Mouse (Mus musculus) megakaryocyte, embryonic 14.5 days (primary cell): Measurements from ENCODE around the gene Gm525. TPM values are rescaled to one million over a fixed set of nuclear protein-coding genes. Genes with fewer than 3 reads are reported as not detected.

Source experiments
- H3K27me3 ChIP-seq: replicated peaks from 2 replicates; pipeline ENCODE3; 2012; ENCODE audit warnings: inconsistent platforms
- H3K36me3 ChIP-seq: replicated peaks from 2 replicates; pipeline ENCODE3; 2012; ENCODE audit warnings: low read length, inconsistent platforms, mixed read lengths
- H3K4me1 ChIP-seq: 2 replicates; pipeline ENCODE4 v1.6.1; 2012; ENCODE audit warnings: inconsistent platforms
- H3K4me3 ChIP-seq: replicated peaks from 2 replicates; pipeline ENCODE3; 2012; ENCODE audit warnings: moderate library complexity, mild to moderate bottlenecking, inconsistent platforms
- H3K9me3 ChIP-seq: 2 replicates; pipeline ENCODE4 v1.6.1; 2012; ENCODE audit warnings: inconsistent platforms
- FLI1 ChIP-seq: IDR thresholded peaks from 2 replicates; pipeline ENCODE4 v1.6.1; 2012; ENCODE audit warnings: low read length, inconsistent platforms, mixed read lengths
- GATA1 ChIP-seq: IDR thresholded peaks from 3 replicates; pipeline ENCODE4 v1.6.1; 2012; ENCODE audit warnings: mixed read lengths, low read length, inconsistent platforms, borderline replicate concordance
- polyA plus RNA-seq: library from polyadenylated mRNA; stranded (reverse); fragments of >175 nt; gene quantifications from 2 replicates; pipeline ENCODE4 v1.2.3, GENCODE M21; 2012; ENCODE audit warnings: low replicate concordance; ENCODE audit not compliant: insufficient read depth

The Gm525 gene
- not detected in 2 replicates for polyA plus RNA-seq

GRCm38 (mm10) chr11:89073541-89073940, at the start of gene Gm525:
Gene Gm525, plus strand, starts transcription at chr11:89073841.
- no peaks in the 10 kb centered on the region for H3K36me3 ChIP-seq
- H3K27me3 ChIP-seq = peaks cover 7% of the 10 kb centered on the region
- no peak within 1 kb of the TSS for H3K4me3 ChIP-seq
- no peaks in the 10 kb centered on the region for H3K9me3 ChIP-seq
- H3K4me1 ChIP-seq = peaks cover 30% of the 10 kb centered on the region
- TF ChIP-seq FLI1 (no peak), GATA1 (no peak)

DNA sequence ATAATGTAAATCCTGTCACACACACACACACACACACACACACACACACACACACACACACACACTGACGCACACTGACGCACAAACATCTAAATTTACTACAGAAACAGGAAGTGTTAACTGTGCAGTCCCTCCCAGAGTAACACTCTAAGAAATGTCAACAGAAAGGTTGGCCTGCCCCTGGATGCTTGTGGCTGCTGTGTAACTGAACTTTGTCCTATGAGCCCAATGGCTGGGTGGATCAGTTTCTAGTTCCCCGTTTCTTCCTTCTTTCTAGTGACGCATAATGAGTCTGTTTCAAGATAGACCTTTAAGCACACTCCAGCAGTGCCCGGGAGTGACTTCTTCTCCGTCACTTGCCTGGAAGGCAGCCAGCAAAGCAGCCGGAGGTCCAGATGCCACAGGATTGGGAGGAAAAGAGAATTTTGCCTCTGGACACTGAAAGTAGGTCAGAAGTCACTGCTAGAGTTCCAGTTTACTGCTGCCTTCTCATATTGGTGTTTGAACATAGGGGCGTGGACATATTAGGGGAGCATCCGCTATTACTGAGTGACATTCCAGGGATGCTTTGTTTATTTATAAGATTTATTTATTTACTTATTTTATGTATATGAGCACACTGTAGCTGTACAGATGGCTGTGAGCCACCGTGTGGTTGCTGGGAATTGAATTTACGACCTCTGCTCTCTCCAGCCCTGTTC, 49.3 kb upstream of the Gm525 start:
- H3K27me3 ChIP-seq = no peaks in the 10 kb centered on the region
- H3K4me1 ChIP-seq = peaks cover 86% of the 10 kb centered on the region
- peaks cover 34% of the 10 kb centered on the region for H3K36me3 ChIP-seq
- no peaks in the 10 kb centered on the region for H3K9me3 ChIP-seq
- H3K4me3 ChIP-seq = peak overlapping the region; percentile 42
- TF ChIP-seq GATA1 = no peak
- no peak for TF ChIP-seq FLI1

GRCm38 (mm10) chr11:89025603-89026002, 48.0 kb upstream of the Gm525 start:
- peaks cover 24% of the 10 kb centered on the region for H3K36me3 ChIP-seq
- H3K27me3 ChIP-seq = no peaks in the 10 kb centered on the region
- H3K4me1 ChIP-seq = peaks cover 84% of the 10 kb centered on the region
- no peak overlapping the region for H3K4me3 ChIP-seq
- TF ChIP-seq GATA1 (no peak), FLI1 (no peak)
- H3K9me3 ChIP-seq = no peaks in the 10 kb centered on the region

DNA sequence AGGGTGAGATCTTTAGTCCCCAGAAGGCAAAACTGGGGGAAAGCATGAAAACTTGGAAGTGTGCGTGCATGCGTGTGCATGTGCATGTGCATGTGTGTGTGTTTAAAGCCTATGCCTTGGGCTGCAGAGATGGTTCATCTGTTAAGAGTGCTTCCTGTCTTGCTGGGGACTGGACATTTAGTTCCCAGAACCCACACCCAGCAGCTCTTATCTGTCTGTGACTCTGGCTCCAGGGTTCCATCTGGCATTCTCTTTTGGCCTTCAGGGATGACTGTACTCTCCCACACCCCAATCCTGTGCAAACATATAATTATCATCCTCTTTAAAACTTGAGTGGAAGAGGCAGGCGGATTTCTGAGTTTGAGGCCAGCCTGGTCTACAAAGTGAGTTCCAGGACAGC, 47.5 kb upstream of the Gm525 start:
- Histone ChIP-seq H3K4me3 (peak overlapping the region; percentile 7), H3K9me3 (no peaks in the 10 kb centered on the region), H3K27me3 (no peaks in the 10 kb centered on the region), H3K4me1 (peaks cover 82% of the 10 kb centered on the region), H3K36me3 (peaks cover 19% of the 10 kb centered on the region)
- TF ChIP-seq FLI1 (no peak), GATA1 (no peak)

DNA sequence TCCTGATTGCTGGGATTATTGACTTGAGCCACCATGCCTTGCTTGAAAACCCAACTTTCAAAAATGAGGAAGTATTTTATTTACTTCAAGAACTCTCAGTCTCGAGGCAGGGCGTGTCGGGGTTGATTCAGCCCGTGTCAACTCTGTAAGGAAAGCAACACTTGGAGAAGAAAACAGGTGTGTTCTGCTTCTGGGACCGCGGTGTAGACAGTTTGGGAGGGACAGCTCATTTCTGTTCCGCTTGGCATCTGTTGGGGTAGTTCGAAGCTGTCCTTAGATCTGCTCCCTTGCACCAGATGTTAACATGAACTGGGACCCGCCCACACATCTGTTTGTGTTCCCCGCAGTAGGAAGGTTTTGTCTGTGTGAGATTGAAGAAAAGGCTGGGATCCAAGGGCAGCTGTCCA, 45.7 kb upstream of the Gm525 start:
- H3K9me3 ChIP-seq = no peaks in the 10 kb centered on the region
- peaks cover 5% of the 10 kb centered on the region for H3K36me3 ChIP-seq
- no peak for TF ChIP-seq GATA1
- no peak for TF ChIP-seq FLI1
- no peaks in the 10 kb centered on the region for H3K27me3 ChIP-seq
- H3K4me3 ChIP-seq = peak overlapping the region; percentile 40
- H3K4me1 ChIP-seq = peaks cover 67% of the 10 kb centered on the region

DNA sequence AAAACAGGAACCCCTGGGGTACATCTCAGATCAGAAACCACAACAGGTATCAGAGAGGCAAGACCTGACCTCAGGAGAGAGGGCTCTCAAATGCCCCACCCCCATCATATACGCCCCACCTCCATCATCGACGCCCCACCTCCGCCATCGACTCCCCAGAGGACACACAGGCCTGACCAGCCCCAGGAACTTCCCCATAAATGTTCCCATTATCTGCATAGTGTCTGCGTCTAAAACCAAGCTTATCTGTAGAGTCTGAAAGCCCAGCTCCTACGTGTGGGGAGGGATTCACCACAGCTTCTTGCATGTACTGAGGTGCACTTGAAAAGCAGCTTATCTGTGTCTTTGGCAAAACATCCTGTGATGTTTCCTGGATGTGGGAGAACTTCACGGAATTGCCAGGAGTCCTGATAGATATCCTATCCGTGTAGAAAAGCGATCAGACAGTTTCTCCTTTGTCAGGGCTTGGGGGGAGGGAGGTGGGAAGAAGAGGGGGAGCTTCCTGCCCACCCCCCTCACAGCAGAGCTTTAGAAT, 44.7 kb upstream of the Gm525 start:
- no peak for TF ChIP-seq FLI1
- no peak overlapping the region for H3K4me3 ChIP-seq
- peaks cover 58% of the 10 kb centered on the region for H3K4me1 ChIP-seq
- H3K27me3 ChIP-seq = no peaks in the 10 kb centered on the region
- no peaks in the 10 kb centered on the region for H3K9me3 ChIP-seq
- H3K36me3 ChIP-seq = peaks cover 4% of the 10 kb centered on the region

- H3K4me1 ChIP-seq = peaks cover 43% of the 10 kb centered on the region
- H3K4me3 ChIP-seq = no peak overlapping the region
- H3K36me3 ChIP-seq = peaks cover 12% of the 10 kb centered on the region
- TF ChIP-seq GATA1 (no peak), FLI1 (no peak)
- H3K27me3 ChIP-seq = no peaks in the 10 kb centered on the region
- H3K9me3 ChIP-seq = no peaks in the 10 kb centered on the region
These were observed 43.1 kb upstream of the Gm525 start for GRCm38 (mm10) chr11:89030552-89030951.

GRCm38 (mm10) chr11:89031189-89031588, 42.5 kb upstream of the Gm525 start:
- TF ChIP-seq GATA1 (no peak), FLI1 (no peak)
- H3K4me1 ChIP-seq = peaks cover 37% of the 10 kb centered on the region
- no peak overlapping the region for H3K4me3 ChIP-seq
- no peaks in the 10 kb centered on the region for H3K9me3 ChIP-seq
- peaks cover 12% of the 10 kb centered on the region for H3K36me3 ChIP-seq
- no peaks in the 10 kb centered on the region for H3K27me3 ChIP-seq

- H3K36me3 ChIP-seq = peaks cover 33% of the 10 kb centered on the region
- H3K4me3 ChIP-seq = no peak overlapping the region
- peaks cover 13% of the 10 kb centered on the region for H3K4me1 ChIP-seq
- TF ChIP-seq FLI1 (no peak), GATA1 (no peak)
- H3K9me3 ChIP-seq = no peaks in the 10 kb centered on the region
- no peaks in the 10 kb centered on the region for H3K27me3 ChIP-seq
These were observed 39.0 kb upstream of the Gm525 start for GRCm38 (mm10) chr11:89034592-89034991.

DNA sequence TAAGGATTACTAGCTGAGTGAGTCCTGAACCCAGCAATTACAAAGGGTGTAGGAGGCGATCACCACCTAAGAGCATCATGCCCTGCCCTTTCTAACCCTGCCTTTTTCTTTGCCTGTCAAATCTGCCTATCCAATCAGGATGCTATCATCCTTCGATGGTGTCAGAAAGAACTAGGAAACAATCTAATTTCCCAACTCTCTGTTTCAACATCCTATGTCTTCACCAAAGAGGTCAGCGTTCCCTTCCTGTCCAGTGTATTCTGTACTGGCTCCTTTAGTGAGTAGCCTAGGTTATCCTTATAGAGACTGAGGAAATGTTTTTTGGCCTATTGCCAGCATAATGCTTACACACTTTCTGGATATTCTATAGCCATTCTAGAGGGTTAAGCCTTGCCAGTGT, 38.1 kb upstream of the Gm525 start:
- H3K4me3 ChIP-seq = no peak overlapping the region
- no peaks in the 10 kb centered on the region for H3K27me3 ChIP-seq
- TF ChIP-seq GATA1 (no peak), FLI1 (no peak)
- no peaks in the 10 kb centered on the region for H3K9me3 ChIP-seq
- peaks cover 43% of the 10 kb centered on the region for H3K36me3 ChIP-seq
- peaks cover 11% of the 10 kb centered on the region for H3K4me1 ChIP-seq

DNA sequence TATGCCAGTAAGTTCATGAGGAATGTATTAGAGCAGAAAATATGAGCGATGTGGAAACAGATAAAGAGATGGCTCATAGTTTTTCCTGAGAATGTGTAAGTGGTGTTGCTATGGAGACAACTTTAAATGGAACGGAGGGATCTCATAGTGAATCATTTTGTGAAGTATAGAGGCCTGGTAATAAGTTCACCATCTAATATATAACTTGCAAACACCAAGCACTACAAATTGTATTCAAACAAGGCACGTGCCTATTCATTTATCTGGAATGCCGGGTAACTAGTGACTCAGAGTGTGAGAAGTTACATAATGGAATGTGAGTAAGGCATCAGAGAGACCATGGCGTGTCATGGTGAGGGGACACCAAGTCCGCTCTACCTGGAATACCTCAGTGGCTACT, 35.1 kb upstream of the Gm525 start:
- H3K27me3 ChIP-seq = no peaks in the 10 kb centered on the region
- H3K9me3 ChIP-seq = no peaks in the 10 kb centered on the region
- peaks cover 64% of the 10 kb centered on the region for H3K36me3 ChIP-seq
- TF ChIP-seq GATA1 = no peak
- TF ChIP-seq FLI1 = no peak
- H3K4me3 ChIP-seq = no peak overlapping the region
- H3K4me1 ChIP-seq = peaks cover 11% of the 10 kb centered on the region
